Mouse (Mus musculus) urinary bladder, postnatal 0 days (tissue): ENCODE measurements around the gene Tmcc3. TPM values are rescaled to one million over a fixed set of nuclear protein-coding genes. Genes with fewer than 3 reads are reported as not detected.

ENCODE experiments used
- microRNA-seq: library from miRNA; unstranded; fragments of <30 nt; microRNA quantifications from one replicate; pipeline ENCODE4, GENCODE M21; 2016
- polyA plus RNA-seq: library from polyadenylated mRNA; unstranded; fragments of >200 nt; fragmentation: Nextera tagmentation; extraction: Ambion mirVana; gene quantifications from 2 replicates; pipeline ENCODE4 v1.2.1, GENCODE M21; 2015

Gene Tmcc3
- 12.2 and 12.3 TPM in 2 replicates for polyA plus RNA-seq

GRCm38 (mm10) chr10:94311511-94312006 lies at the start of gene Tmcc3:
TSS of gene Tmcc3 (plus strand) at chr10:94311949.

GRCm38 (mm10) chr10:94298471-94298870 lies 13.3 kb upstream of the Tmcc3 start, which contains the start of gene Gm4792:
TSS of gene Gm4792 (minus strand) at chr10:94298703.

Small RNAs within 50 kb of the gene (microRNA-seq; reads per million reads assigned to microRNA genes)
- gene Mir7211: not detected

Other genes starting within 250 kb of the Tmcc3 start
- gene Nr2c1, start 163.9 kb upstream of the Tmcc3 start, polyA plus RNA-seq: 5.8 and 7.0 TPM in 2 replicates
- 393 and 423 TPM in 2 replicates for gene Ndufa12, start 113.2 kb upstream of the Tmcc3 start, polyA plus RNA-seq
- 0.22 TPM in 1 of 2 replicates, not detected in the other for gene Gm4792, start 13.2 kb upstream of the Tmcc3 start, polyA plus RNA-seq